Comparison of ENCODE assay signal across 12 mouse cellular contexts in the genomic region with DNA sequence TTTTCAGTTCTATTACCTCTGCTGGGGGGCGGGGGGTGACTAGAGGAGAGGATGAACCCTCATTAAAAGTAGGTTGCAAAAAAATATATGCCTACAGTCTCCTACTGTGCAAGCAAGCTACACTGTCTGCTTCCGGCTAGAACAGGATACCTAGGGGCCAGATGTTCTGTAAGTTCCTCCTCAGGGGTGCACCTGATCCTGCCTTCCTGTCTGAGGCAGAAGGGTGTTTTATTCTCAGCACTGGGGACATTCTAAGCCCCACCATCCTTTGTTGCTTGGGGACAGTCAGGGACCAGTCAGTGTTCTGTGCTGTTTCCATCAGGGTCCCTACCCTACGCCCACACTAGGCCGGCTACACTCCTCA.
A peak's percentile ranks its signal among the peaks of the same experiment; 100 is the strongest.
DNase-seq lines count a peak whose midpoint lies in the region; ATAC-seq lines count a peak whose summit lies in the region.
"Had no signal": no experiment of that assay in that cellular context is flagged by ENCODE, and none has a peak within 500 bp of the region (broad histone marks: within the 10 kb centered on the region; RNA-seq: fewer than 3 reads in every experiment).

No protein-coding gene starts in this region.

- no peak for DNase-seq in liver, embryonic 11.5 days (ENCODE audit: low spot score)
- DNase-seq in liver: no peak
- DNase-seq in limb, embryonic 10.5 days (ENCODE audit: low spot score): no peak
- no peak for DNase-seq in heart, postnatal 36 days
- DNase-seq: cerebellum, postnatal 10 days; heart, postnatal 4 days; right cerebral cortex, postnatal 14 days had no signal

- intact Hi-C loops in heart, postnatal 36 days (cut with DNase I): no loop called here

- peaks cover 3% of the 10 kb centered on the region for H3K4me1 ChIP-seq in liver, embryonic 11.5 days (replicated peaks; ENCODE audit: control insufficient read depth, insufficient read depth, low read length)
- peaks cover 18% of the 10 kb centered on the region for H3K4me1 ChIP-seq in limb, embryonic 10.5 days
- H3K4me1 ChIP-seq: megakaryocyte, embryonic 14.5 days had no signal

- ATAC-seq in liver, embryonic 11.5 days (replicated peaks; ENCODE audit: low FRiP score): peak; percentile 37; the same call in 1 of the 2 replicates
- ATAC-seq in granulocyte monocyte progenitor cell, adult 5-6 weeks (replicated peaks; ENCODE audit: poor library complexity, severe bottlenecking): peak; percentile 49
- peak; percentile 51 for ATAC-seq in megakaryocyte progenitor cell, adult 5-6 weeks (replicated peaks; ENCODE audit: poor library complexity)
- no peak for ATAC-seq in erythroid progenitor cell, adult 5-6 weeks (replicated peaks; ENCODE audit: low FRiP score, poor library complexity, severe bottlenecking)

- no peak overlapping the region for H3K27ac ChIP-seq in liver, embryonic 11.5 days (ENCODE audit: low read depth, low read length)
- peak overlapping the region; percentile 1; the same call in 1 of the 2 replicates for H3K27ac ChIP-seq in limb, embryonic 10.5 days

- WGBS in liver, embryonic 11.5 days: 76% methylated on average over 4 of the region's 4 CpGs
- WGBS in limb, embryonic 10.5 days: 85% methylated on average over 4 of the region's 4 CpGs

- H3K9ac ChIP-seq in liver, embryonic 11.5 days (ENCODE audit: low read depth, low read length): no peak overlapping the region
- H3K9ac ChIP-seq: heart, embryonic 13.5 days had no signal

- no peaks in the 10 kb centered on the region for H3K36me3 ChIP-seq in liver, embryonic 11.5 days (ENCODE audit: control insufficient read depth, insufficient read depth, low read length)
- no peaks in the 10 kb centered on the region for H3K36me3 ChIP-seq in limb, embryonic 10.5 days
- H3K36me3 ChIP-seq: heart, embryonic 13.5 days had no signal

- H3K9me3 ChIP-seq in liver, embryonic 11.5 days (ENCODE audit: control insufficient read depth, low read length): no peaks in the 10 kb centered on the region
- no peaks in the 10 kb centered on the region for H3K9me3 ChIP-seq in limb, embryonic 10.5 days (replicated peaks)
- H3K9me3 ChIP-seq: heart, embryonic 13.5 days had no signal

- no peaks in the 10 kb centered on the region for H3K27me3 ChIP-seq in liver, embryonic 11.5 days (replicated peaks; ENCODE audit: control insufficient read depth, insufficient read depth, low read length)
- H3K27me3 ChIP-seq in limb, embryonic 10.5 days (ENCODE audit: low read depth, poor library complexity, severe bottlenecking): no peaks in the 10 kb centered on the region
- H3K27me3 ChIP-seq: heart, embryonic 13.5 days; megakaryocyte, embryonic 14.5 days had no signal

- H3K4me3 ChIP-seq in liver, embryonic 11.5 days (ENCODE audit: low read depth, low read length): no peak overlapping the region
- no peak overlapping the region for H3K4me3 ChIP-seq in limb, embryonic 10.5 days
- H3K4me3 ChIP-seq: heart, embryonic 13.5 days; megakaryocyte, embryonic 14.5 days had no signal

- H3K4me2 ChIP-seq in liver, embryonic 11.5 days: no peak overlapping the region
- H3K4me2 ChIP-seq: heart, embryonic 13.5 days had no signal
